Mouse (Mus musculus) naive thymus-derived CD4-positive, alpha-beta T cell, adult 2 months (primary cell): Measurements from ENCODE around the gene Gm38393.

ENCODE experiments used
- DNase-seq: peaks from one replicate; pipeline ENCODE4 v3.0.0-alpha.2; 2011; ENCODE audit warnings: low read depth

Gene Gm38393

DNA sequence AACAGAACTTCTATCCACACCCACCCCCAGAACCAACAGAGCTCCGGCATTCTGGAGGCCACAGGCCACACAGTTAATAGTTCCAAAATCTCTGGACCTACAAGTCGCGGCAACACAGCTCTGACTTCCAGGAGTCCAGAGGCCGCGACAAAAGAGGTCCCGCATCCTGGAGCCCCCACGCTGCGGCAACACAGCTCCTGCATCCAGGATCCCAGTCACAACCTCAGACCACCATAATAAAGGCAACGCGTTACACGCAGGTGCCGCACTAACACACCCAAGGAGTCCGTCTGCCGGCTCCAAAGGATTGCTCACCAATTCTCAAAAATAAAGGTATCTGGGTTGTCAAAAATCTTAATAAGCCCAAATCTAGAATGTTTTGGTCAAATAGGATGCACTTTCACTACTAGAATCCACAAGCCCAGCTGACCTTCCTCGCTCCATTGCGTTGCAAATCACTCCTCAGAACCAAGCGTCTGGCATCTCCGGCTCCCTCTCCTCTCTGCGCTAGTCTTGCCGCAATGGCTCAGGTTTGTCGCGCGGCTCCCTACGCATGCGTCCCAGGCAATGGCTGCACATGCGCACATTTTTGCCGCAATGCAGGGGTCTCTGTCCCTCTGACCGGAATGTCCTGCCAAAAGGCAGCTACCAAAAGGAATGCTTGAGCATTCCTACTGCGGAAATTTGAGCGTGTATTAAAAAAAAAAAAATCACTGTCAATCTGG, at the start of gene Gm38393, which contains the start of gene Snurf:
Gene Gm38393 (minus strand): TSS at position 459 of the 725 bp plus-strand sequence.
Gene Snurf (minus strand): TSS at position 444 of the 725 bp plus-strand sequence.
- no peak for DNase-seq

GRCm38 (mm10) chr7:60047481-60048201, 42.8 kb upstream of the Gm38393 start:
- no peak for DNase-seq

- no peak for DNase-seq
Measured at GRCm38 (mm10) chr7:60013186-60013585, 8.3 kb upstream of the Gm38393 start.

DNA sequence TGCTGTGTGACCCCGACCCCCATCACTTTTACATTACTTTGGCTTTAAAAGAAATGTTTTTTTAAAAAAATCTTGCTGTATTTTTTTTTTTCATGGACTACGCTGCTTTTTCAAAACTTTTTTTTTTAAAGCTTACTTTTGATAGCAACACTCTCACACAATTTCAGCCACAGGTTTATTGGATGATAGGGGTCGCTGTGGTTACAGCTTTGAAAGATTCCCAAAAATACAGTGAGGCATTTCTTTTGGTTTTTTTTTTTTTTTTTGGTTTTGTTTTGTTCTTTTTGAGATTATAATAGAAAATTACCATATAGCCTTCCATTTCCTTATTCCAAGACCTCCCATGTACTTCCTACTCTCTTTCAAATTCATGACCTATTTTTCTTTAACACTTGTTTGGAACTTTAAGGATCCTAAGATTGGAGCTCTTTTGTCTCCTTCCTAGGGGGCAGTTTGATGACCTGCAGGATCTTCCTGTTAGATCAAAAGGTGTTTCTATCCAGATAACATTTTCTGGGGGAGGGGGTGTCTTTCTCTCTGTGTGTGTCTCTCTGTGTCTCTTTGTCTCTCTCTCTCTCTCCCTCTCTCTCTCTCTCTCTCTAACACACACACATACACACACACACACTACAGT, 3.0 kb upstream of the Gm38393 start:
- no peak for DNase-seq

DNA sequence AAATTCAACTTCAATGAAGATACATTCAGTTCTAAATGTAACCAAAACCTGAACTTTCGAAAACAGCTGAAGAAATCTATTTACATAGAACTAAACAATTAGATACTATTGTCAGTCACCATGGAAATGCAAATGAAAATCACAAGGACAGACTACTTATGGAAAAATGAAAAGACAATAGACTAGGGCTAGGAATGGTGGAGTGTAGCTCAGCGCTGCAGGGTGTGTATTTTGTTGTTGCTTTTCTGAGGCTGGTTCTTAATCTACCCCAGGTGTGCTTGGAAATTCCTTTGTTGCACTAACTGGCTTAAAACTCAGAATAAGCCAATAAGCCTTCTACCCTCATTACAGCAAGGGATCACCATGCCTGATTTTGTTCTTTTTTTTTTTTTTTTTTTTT, 1.4 kb upstream of the Gm38393 start:
- DNase-seq, result no peak

DNA sequence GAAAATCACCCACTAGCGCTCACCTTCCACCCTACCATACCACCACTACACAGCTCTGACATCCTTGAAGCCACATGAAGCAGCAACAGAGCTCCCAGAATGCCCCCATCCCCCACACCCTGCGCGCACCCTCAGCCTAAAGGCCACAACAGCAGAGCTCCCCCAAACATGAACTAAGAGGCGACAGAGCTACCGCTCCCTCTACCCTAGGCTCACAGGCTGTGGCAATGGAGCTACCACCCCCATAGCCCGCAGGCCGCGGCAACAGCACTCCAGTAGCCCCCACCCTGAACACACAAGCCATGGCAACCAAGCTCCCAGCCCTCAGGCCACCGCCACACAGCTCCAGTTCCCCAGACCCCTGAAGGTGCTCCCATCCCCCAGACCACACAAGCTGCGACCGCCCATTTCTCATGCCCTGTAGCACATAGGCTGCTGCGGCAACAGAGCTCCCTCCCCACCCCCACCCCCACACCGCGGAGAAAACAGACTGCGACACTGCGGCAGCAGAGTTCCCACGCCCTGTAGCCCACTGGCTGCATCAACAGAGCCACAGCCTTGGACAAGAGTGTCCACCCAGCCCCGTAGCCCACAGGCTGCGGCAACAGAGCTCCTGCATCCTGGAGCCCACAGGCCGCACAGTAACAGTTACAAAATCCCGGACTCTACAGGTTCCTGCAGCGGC, 801 bp downstream of the Gm38393 start:
- DNase-seq, result no peak

DNA sequence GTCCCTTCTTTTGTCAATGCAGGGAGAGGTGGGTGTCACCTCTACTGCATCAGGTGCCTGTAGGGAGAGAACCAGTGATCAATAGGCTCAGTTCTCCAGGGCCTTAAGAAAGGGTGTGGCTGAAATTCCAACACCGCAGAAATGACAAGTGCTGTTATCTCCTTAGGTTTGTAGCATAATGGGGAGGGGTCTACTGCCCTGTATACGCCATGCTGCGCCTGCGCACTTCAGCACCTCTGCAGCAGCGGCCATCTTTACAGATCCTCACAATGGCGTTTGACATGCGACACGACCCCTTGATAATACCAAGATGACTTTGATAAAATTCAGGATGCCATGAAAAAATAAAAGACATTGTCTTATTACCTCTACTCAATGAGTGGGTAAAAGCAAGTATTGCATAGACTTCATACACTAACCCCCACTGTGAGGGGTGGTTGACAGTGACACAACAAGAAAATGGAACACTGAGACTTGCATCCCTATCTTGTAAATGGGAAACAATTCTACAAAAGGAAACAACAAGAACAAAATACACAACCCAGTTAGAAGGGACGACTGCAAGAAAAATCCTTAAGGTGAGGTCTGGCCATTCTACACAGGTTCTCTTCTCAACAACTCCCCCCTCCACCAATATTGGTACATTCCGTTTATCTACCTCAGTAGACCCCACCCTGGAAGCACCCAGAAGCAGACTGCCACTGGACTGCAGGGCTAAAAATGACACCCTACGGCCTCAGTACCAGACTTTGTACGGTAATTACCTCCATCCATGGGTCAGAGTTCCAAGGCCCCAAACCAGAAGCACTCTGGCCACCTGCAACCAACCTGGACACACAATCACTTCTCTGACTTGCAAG, 1.6 kb downstream of the Gm38393 start:
- no peak for DNase-seq

DNA sequence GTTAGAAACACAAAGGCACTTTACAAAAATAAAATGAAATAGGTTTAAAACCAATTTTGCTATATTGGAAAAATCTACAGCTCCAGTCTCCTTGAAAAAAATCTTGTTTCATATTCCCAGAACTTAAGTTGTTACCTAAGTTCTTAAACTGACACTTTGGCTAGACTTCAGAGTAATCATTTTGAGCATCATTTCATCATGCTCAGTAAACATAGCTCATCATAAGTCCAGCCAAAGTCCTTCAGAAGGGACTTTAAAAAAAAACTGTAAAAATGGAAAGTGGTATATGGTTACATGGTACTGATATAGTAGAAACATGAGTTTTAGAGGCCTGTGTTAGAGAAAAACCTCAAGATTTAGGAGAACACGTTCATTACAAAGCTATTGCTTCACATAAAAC, 26.2 kb downstream of the Gm38393 start:
- DNase-seq, result no peak
